Mouse (Mus musculus) midbrain, embryonic 12.5 days (tissue): ENCODE measurements around the gene Anp32b. TPM values are rescaled to one million over a fixed set of nuclear protein-coding genes. Genes with fewer than 3 reads are reported as not detected.

ENCODE experiments used
- ATAC-seq: fragments of 200-750 bp; cut with Nextera tagmentation; 2 replicates; pipeline ENCODE4 v1.8.0; 2017; ENCODE audit warnings: low read depth, moderate TSS enrichment, moderate library complexity; ENCODE audit not compliant: low FRiP score
- H3K27ac ChIP-seq: fragments of 300-500 bp; sonication (generic); replicated peaks from 2 replicates; pipeline ENCODE4 v1.5.1; 2016; ENCODE audit warnings: mild to moderate bottlenecking
- H3K27me3 ChIP-seq: fragments of 300-500 bp; sonication (generic); 2 replicates; pipeline ENCODE4 v1.6.1; 2016; ENCODE audit warnings: mild to moderate bottlenecking
- H3K36me3 ChIP-seq: fragments of 300-500 bp; sonication (generic); 2 replicates; pipeline ENCODE4 v1.6.1; 2016
- H3K4me1 ChIP-seq: fragments of 300-500 bp; sonication (generic); 2 replicates; pipeline ENCODE4 v1.6.1; 2016
- H3K4me2 ChIP-seq: fragments of 300-500 bp; sonication (generic); replicated peaks from 2 replicates; pipeline ENCODE4 v1.6.1; 2016; ENCODE audit warnings: mild to moderate bottlenecking, moderate library complexity
- H3K4me3 ChIP-seq: fragments of 300-500 bp; sonication (generic); 2 replicates; pipeline ENCODE4 v1.5.1; 2016; ENCODE audit warnings: mild to moderate bottlenecking
- H3K9ac ChIP-seq: fragments of 300-500 bp; sonication (generic); replicated peaks from 2 replicates; pipeline ENCODE4 v1.6.1; 2016; ENCODE audit warnings: mild to moderate bottlenecking, moderate library complexity
- H3K9me3 ChIP-seq: fragments of 300-500 bp; sonication (generic); 2 replicates; pipeline ENCODE4 v1.6.1; 2016; ENCODE audit warnings: mild to moderate bottlenecking
- WGBS: fragments of 180-500 bp; shearing (Covaris S2); methylation state at CpG from one replicate; pipeline ENCODE4 v1.1.7; 2016; 5-methylcytosine and 5-hydroxymethylcytosine counted together
- polyA plus RNA-seq: library from polyadenylated mRNA; unstranded; fragments of >200 nt; fragmentation: Nextera tagmentation; extraction: Ambion mirVana; gene quantifications from 2 replicates; pipeline ENCODE4 v1.2.1, GENCODE M21; 2016

Gene Anp32b
- polyA plus RNA-seq, 1 experiment from 2014 or later: 237 TPM

- Histone ChIP-seq H3K9ac (no peak overlapping the region), H3K27ac (no peak overlapping the region), H3K36me3 (no peaks in the 10 kb centered on the region), H3K4me1 (peaks cover 31% of the 10 kb centered on the region), H3K9me3 (no peaks in the 10 kb centered on the region), H3K4me3 (no peak overlapping the region), H3K4me2 (peak overlapping the region; percentile 83; the same call in 1 of the 2 replicates), H3K27me3 (no peaks in the 10 kb centered on the region)
- WGBS: 81% methylated on average over 5 of the region's 5 CpGs
- no peak for ATAC-seq
Measured at GRCm38 (mm10) chr4:46454097-46454864, 3.6 kb downstream of the Anp32b start.

DNA sequence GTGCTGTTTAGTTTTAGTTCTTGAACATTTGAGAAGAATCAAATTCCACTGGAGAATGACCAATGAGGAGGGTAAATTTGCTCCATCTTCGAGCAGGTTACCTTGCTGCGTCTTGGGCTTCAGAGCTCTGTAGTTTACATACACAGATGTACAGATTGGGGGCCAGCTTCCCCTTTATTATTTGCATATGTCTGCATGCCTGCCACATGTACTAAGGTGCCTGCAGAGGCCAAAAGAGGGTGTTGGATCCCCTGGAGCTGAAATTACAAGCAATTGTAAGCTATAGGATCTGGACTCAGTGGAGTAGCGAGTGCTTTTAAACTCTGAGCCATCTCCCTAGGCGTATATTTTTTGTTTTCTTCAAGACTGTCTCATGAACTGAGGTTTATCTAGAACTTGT, 6.1 kb downstream of the Anp32b start:
- peaks cover 15% of the 10 kb centered on the region for H3K36me3 ChIP-seq
- no peak overlapping the region for H3K4me2 ChIP-seq
- 89% methylated on average over 4 of the region's 4 CpGs for WGBS
- ATAC-seq: no peak
- H3K27me3 ChIP-seq: no peaks in the 10 kb centered on the region
- no peaks in the 10 kb centered on the region for H3K9me3 ChIP-seq
- no peak overlapping the region for H3K4me3 ChIP-seq
- H3K4me1 ChIP-seq: peaks cover 31% of the 10 kb centered on the region
- no peak overlapping the region for H3K27ac ChIP-seq
- H3K9ac ChIP-seq: no peak overlapping the region

DNA sequence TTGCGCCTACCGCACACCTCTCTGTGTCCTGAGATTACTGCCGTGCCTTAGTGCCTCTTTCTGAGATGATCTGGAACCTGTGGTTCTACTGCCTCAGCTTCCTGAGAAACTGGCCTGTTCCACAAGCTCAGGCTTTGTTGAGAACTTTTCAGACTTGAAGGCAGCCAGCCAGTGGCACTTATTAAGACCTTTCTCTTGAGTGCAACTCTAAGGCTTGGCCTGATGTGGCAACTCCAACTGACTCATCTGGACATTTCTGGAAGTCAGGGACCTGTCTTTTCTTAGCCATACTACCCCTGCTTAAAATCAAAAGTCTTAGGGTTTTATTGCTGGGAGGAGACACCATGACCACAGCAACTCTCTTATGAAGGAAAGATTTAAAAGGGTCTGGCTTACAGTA, 6.5 kb downstream of the Anp32b start:
- Histone ChIP-seq H3K9me3 (no peaks in the 10 kb centered on the region), H3K9ac (no peak overlapping the region), H3K36me3 (peaks cover 18% of the 10 kb centered on the region), H3K4me2 (no peak overlapping the region), H3K4me3 (no peak overlapping the region), H3K27me3 (no peaks in the 10 kb centered on the region), H3K27ac (no peak overlapping the region), H3K4me1 (peaks cover 31% of the 10 kb centered on the region)
- no peak for ATAC-seq
- over 99% methylated on average over 3 of the region's 3 CpGs for WGBS

DNA sequence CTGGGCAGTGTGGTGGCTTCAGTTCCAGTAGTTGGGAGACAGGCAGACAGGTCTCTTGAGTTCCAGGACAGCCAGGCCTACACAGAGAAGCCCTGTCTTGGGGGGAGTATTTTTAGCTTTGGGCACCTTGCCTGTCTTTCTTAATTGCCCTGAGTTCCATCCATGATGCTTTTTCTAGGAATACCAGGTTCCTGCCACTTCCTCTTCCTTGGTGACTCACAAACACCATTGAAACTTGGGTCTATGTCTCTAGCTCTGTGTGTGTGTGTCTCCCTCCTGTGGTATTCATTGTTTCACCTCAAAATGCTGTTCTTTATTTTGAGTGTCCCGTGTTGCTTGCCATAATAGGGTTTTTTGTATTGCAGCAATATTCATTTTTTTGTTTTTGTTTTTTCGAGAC, 7.7 kb downstream of the Anp32b start:
- Histone ChIP-seq H3K9ac (no peak overlapping the region), H3K4me3 (no peak overlapping the region), H3K27ac (no peak overlapping the region), H3K4me2 (no peak overlapping the region), H3K36me3 (peaks cover 30% of the 10 kb centered on the region), H3K9me3 (no peaks in the 10 kb centered on the region), H3K4me1 (peaks cover 19% of the 10 kb centered on the region), H3K27me3 (no peaks in the 10 kb centered on the region)
- 88% methylated on average over 2 of the region's 2 CpGs for WGBS
- no peak for ATAC-seq

GRCm38 (mm10) chr4:46463130-46463830, 12.6 kb downstream of the Anp32b start:
- Histone ChIP-seq H3K36me3 (peaks cover 77% of the 10 kb centered on the region), H3K9me3 (no peaks in the 10 kb centered on the region), H3K4me2 (no peak overlapping the region), H3K27ac (no peak overlapping the region), H3K4me1 (no peaks in the 10 kb centered on the region), H3K4me3 (no peak overlapping the region), H3K9ac (no peak overlapping the region), H3K27me3 (no peaks in the 10 kb centered on the region)
- 91% methylated on average over 7 of the region's 7 CpGs for WGBS
- no peak for ATAC-seq

DNA sequence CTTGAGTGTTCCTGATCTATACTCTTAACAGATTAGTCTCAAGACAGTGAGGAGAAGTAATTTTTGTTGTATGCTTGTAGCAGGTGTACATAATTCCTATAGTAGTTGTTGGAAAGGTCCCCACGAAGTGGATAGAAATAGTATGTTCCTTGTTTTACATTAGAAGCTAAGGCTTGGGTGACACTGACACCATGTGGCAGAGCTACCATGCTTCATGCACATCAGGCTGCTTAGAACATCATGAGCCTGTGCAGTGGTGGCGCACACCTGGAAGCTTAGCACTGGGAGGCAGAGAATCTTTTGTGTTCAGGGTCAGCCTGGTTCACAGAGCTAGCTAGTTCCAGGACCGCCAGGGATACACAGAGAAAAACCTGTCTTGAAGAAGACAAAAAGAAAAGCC, 15.0 kb downstream of the Anp32b start:
- no peak for ATAC-seq
- no peak overlapping the region for H3K27ac ChIP-seq
- no peak overlapping the region for H3K4me2 ChIP-seq
- H3K9ac ChIP-seq: no peak overlapping the region
- H3K27me3 ChIP-seq: no peaks in the 10 kb centered on the region
- no peaks in the 10 kb centered on the region for H3K4me1 ChIP-seq
- H3K36me3 ChIP-seq: peaks cover 94% of the 10 kb centered on the region
- no peaks in the 10 kb centered on the region for H3K9me3 ChIP-seq
- 92% methylated on average over 3 of the region's 3 CpGs for WGBS
- H3K4me3 ChIP-seq: no peak overlapping the region

DNA sequence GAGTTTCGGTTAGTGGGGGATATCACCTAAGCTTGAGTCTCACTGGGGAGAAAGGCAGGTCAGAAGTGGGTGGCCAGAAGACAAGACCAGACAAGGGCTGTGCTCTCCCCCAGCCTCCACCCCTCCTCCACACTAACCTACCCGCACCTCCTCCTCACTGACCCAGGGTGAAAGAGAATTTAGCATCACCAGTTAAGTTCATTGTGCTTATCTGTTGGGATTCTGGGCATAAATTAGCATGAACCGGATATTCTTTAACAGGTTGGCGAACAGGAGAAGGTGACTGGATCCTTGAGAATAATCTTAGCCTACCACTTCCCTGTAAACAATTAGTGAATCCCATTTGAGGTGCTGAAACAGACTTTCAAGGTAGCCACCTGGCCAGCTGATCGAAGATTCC, 24.4 kb downstream of the Anp32b start:
- Histone ChIP-seq H3K4me1 (no peaks in the 10 kb centered on the region), H3K27ac (no peak overlapping the region), H3K27me3 (no peaks in the 10 kb centered on the region), H3K4me2 (no peak overlapping the region), H3K4me3 (no peak overlapping the region), H3K9ac (no peak overlapping the region), H3K36me3 (peaks cover 57% of the 10 kb centered on the region), H3K9me3 (no peaks in the 10 kb centered on the region)
- WGBS: 89% methylated on average over 5 of the region's 5 CpGs
- no peak for ATAC-seq

- Histone ChIP-seq H3K9me3 (no peaks in the 10 kb centered on the region), H3K4me3 (no peak overlapping the region), H3K36me3 (peaks cover 22% of the 10 kb centered on the region), H3K27ac (no peak overlapping the region), H3K27me3 (no peaks in the 10 kb centered on the region), H3K9ac (no peak overlapping the region), H3K4me1 (no peaks in the 10 kb centered on the region), H3K4me2 (no peak overlapping the region)
- no peak for ATAC-seq
- 95% methylated on average over 2 of the region's 2 CpGs for WGBS
Measured at GRCm38 (mm10) chr4:46479081-46479480, 28.4 kb downstream of the Anp32b start.

DNA sequence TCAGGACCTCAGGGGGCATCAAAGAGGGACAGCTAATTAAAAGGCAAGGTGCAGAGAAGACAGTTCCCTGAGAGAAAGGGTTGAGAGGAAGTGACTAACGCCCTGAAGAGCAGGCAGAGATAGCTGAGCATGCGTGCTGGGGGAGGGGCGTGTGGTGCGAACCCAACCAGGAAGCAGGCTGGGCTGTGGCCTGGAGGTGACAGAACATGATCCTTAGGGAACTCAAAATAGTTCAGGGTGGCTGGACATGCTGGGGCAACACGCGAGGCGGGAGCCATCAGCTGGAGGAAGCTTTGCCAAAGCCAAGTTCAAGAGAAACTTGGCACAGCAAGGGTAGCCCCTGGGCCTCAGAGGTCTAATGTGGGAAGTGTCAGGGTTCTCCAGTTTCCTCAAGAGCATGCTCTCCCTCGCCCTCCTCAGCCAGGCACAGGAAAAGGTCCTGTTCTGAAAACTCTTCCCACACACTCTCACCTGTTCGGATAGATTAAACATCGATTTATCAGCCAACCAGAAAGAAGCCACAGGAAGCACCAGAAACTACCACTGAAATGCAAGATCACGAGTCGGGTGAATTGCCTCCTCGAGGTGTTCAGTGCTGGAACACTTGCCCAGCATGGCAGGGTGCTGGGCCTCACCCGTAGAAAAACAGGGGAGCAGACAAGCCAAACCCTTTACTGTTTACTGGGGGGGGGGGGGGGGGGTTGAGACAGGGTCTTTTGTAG, 35.2 kb downstream of the Anp32b start:
- WGBS: 62% methylated on average over 14 of the region's 14 CpGs
- no peak overlapping the region for H3K4me2 ChIP-seq
- ATAC-seq: no peak
- peaks cover 10% of the 10 kb centered on the region; the same call in 1 of the 2 replicates for H3K4me1 ChIP-seq
- no peak overlapping the region for H3K27ac ChIP-seq
- no peaks in the 10 kb centered on the region for H3K9me3 ChIP-seq
- H3K27me3 ChIP-seq: no peaks in the 10 kb centered on the region
- H3K36me3 ChIP-seq: no peaks in the 10 kb centered on the region
- no peak overlapping the region for H3K4me3 ChIP-seq
- H3K9ac ChIP-seq: no peak overlapping the region

DNA sequence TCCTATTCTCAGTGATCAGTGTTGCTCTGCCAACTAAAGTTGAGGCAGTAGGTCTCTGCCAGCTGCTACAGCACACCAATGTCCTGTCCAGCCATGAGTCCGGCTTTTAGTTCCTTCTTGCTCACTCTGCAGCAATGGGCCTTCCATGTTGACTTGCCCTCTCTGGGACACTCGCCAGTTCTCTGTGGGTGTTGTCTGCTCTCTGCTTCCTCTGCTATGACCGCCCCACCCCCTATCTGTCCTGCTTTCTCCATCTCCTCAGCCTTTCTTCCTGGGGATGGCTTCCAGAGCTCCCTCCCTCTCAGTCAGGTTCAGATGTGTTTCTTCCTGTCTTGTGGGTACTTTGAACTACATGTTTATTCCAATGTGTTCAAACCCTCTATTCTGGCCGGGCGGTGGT, 36.6 kb downstream of the Anp32b start:
- no peak overlapping the region for H3K4me3 ChIP-seq
- H3K36me3 ChIP-seq: no peaks in the 10 kb centered on the region
- H3K27ac ChIP-seq: no peak overlapping the region
- WGBS: 93% methylated on average over 5 of the region's 5 CpGs
- H3K9me3 ChIP-seq: no peaks in the 10 kb centered on the region
- no peak for ATAC-seq
- no peaks in the 10 kb centered on the region for H3K27me3 ChIP-seq
- peaks cover 10% of the 10 kb centered on the region; the same call in 1 of the 2 replicates for H3K4me1 ChIP-seq
- no peak overlapping the region for H3K4me2 ChIP-seq
- no peak overlapping the region for H3K9ac ChIP-seq

GRCm38 (mm10) chr4:46489028-46489925, 38.6 kb downstream of the Anp32b start, which contains the start of gene Nans:
Nans (plus strand) TSS chr4:46489248.
- H3K9me3 ChIP-seq: no peaks in the 10 kb centered on the region
- peaks cover 10% of the 10 kb centered on the region; the same call in 1 of the 2 replicates for H3K4me1 ChIP-seq
- peak within 1 kb of the TSS; percentile 76 for H3K9ac ChIP-seq
- H3K27ac ChIP-seq: peak within 1 kb of the TSS; percentile 63
- peak; percentile 97 for ATAC-seq
- H3K4me2 ChIP-seq: peak within 1 kb of the TSS; percentile 71
- H3K36me3 ChIP-seq: peaks cover 17% of the 10 kb centered on the region
- no peaks in the 10 kb centered on the region for H3K27me3 ChIP-seq
- H3K4me3 ChIP-seq: peak within 1 kb of the TSS; percentile 79
- WGBS: 1% methylated on average over 58 of the region's 58 CpGs
